Mouse (Mus musculus): ENCODE data around the gene Creb3l2.

Creb3l2 gene

DNA sequence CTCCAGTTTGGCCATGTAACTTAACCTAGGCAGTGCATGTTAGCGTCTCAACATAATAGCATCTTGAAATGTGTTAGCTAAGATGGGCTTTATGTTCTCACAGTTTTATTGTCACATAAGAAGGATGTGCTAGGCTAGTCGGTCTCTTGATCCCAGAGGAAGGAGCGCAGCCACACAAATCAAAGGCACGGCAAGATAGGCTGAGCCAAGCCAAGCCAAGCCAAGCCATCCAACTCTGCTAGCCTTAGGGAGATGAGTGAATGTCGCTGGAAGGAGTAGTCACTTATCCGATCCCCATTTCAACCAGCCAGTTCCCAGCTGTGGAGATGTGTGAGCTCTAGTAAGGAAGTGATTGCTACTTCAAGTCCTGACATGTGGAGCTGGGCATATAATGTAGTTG, 75.0 kb downstream of the Creb3l2 start:
- DNase-seq, result no peak

DNA sequence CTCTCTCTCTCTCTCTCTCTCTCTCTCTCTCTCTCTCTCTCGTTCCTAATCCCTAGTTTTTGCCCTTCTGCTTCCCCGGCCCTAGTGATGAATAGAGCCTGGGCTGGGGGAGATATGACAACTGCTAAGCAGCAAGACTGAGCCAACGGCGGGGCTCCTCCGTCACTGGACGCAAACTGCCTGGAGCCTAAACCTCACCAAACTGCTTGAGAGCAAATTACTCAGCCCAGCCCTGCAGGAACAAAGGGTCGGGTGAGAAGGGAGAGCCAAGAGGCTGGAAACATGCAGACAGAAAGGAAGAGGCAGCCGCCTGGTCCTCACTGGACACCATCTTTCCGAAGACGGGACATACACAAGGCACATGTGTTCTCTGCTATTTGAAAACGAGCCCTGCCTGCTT, 76.8 kb downstream of the Creb3l2 start:
- DNase-seq, result no peak

DNA sequence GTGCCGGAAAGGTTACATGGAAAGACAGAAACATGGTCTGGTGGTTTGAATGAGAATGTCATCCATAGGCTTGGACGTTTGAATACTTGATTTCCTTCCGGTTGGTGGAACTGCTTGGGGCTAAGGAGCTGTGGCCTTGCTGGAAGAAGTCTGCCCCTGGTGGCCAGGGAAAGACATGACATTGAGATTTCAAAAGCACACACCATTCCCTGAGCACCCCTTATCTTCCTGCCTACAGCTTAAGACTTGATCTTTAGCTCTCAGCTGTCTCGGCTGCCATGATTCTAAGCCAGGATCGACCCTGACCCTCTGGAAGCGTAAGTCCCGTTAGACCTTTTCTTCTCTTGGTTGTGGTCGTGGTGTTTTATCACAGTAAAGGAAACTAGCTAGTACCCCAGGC, 77.6 kb downstream of the Creb3l2 start:
- no peak for DNase-seq

DNA sequence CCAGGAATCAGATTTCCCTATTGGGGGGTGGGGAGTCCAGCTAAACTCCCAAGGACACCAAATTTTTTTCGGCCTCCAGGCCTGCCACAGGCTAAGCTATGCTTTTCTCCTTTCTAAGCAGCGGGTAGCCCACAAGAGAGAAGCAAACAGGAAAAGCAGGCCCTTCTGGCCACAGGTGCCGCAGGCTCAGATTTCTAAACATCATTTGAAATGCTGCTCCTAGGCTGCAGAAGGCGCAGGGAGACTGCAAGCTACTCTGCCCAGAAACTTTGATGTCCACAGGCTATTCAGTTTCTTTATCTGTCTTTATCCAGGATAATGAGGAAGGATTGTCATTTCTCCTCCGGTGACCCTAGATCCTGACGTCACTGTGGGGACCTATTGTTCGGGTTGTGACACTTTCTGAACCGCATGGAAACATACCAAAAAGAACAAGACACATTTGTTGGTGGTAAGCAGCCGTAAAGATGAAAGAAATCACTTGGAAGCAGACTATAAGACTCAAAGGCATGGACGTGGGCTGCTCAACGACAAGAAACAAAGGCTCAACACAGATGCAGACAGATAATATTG, 81.0 kb downstream of the Creb3l2 start:
- no peak for DNase-seq

DNA sequence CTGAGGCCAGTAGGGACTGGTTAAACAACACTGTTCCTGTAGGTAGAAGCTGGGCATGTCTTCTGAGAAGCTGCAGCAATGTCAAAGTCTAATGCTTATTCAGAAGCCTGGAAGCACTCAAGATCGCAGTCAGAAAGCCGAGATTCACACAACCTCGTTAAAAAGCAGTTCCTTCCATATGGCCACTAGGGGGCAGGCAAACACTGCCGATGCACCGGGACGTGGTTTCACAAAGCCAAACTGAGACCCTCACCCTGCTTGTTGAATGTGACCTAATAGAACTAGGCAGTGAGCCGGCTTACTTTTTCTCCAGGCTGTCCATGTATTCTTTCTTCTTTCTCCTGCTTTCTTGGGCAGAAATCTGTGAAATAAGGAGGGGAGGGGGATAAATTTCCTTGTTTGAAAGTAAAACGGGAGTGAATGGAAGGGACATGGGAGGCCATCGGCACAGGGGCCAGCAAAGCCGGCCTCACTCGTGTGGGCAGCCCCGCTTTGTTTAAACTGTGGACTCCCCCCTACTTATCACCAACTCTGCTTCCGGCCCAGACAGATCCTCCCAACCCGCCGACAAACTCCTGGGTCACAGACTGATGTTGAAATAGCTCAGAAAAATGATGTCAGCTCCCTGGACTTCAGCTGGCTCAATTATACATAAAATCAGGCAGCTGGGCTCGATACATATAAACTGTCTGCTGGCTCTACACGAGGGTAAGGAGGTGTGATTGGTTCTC, 87.3 kb downstream of the Creb3l2 start:
- DNase-seq, result peak; percentile 55

DNA sequence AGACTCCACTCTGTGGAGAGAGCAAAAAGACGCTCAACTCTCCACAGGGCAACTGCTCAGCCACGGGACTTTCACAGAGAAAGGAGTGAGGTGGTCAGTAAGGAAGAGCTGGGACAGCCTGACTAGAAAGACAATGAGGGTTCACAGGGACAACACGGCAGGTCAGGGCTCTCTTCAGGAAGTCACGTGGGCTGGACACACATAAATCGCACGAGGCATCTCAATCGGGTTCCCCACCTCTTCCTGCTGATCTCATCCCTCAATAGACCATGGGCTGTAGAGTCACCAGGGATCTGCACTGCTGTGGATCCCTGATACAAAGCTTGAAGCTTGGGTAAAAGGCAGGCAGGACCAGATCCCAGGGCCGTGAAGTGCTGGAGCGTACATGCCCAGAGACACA, 88.3 kb downstream of the Creb3l2 start:
- DNase-seq, result no peak

DNA sequence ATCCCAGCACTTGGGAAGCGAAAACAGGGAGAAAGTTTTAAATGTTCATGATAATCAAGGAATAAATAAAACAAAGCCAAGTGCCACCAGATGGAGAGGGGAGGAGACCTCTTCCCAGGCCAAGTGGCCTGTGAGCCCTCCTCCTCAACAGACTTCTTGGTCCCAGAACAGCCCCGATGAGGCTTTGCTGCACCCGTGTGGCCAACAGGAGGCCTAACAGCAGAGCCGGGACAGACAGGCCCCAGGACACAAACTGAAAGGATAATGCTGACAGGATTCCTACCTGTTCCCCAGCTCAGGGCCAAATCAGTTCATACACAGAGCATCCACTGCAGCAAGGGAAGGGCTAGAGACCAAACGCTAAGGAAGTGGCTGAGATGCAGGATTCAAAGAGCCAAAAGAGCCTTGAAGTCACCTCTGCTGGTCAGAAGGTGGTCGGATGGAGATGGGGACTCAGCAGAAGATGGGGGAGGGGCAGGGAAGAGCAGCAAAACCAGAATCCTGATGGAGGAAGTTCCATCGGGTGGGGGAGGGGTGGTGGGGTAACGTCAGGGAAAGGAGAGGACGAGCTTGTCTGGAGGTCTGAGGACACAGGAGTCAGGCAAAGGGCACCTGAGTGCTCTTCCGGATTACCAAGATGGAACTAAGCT, 90.1 kb downstream of the Creb3l2 start:
- DNase-seq, result peak; percentile 65

DNA sequence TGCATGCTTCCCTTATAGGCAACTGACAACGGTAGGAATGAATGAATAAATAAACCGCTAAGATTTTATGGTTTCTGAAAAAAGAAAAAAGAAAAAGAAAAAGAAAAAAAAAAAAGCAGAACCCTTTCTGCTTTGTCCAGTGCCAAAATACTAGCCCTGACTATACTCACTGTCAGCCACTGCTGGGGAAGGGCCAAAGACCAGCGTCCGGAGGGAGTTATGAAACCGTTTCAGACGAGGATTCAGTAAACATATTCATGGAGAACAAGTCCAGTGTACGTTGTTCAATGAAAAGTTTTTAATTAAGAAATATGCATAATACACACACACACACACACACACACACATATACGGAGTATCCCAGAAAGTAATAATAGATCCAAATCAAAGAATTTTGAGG, 91.6 kb downstream of the Creb3l2 start:
- no peak for DNase-seq

DNA sequence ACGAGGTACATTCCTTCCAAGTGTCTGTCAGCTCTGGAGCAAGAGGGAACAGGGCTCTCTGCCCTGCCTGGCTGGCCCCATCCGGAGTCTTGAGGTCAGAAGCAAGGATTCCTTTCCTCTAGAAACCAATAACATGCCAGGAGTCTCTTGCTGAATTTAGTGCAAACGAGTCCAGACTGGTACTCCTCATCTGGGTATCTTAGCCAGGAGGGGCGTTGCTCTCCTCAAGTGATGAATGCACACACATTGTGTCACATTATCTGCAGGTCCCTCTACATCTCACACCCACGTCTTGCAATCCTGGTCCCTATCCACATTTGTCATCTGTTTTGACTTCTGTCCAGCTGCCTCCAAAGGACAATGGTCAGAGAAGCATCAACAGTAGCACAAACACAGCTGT, 94.3 kb downstream of the Creb3l2 start:
- DNase-seq, result no peak

DNA sequence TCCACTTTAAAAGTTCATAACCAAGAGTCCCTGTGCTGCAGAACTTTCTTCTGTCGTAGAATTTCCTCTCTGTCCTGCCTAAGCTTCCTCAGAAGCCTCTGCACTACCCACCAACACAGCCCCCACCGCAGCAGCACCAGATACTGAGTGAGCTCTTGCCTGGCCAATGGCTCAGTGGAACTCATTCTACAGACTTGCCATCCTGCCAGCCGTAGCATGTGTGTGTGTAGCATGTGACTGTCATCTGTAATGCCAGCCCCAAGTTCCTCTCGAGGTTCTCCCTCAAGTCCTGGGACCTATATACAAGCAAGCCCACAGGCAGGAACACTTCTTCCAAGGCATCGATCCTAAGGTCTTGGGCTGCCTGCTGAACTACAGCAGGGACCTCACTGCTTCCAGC, 103.9 kb downstream of the Creb3l2 start:
- no peak for DNase-seq

DNA sequence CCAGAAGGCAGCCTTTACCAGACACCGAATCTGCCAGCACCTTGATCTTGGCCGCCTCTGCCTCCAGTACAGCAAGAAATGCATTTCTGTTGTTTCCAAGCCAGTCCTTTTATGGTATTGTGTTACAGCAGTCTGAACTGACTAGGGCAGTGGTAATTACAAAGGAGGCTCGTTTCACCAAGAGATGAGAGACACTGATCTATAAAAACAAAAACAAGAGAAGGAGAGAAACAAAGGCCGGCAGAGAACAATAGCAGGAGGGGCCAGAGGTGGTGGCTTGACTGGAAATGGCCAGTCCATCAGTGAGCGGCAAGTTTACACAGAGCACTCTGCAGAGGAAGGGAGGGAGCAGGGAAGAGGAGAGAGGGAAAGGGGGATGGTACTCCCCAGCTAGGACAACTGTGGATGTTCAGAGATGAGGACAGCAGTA, 105.1 kb downstream of the Creb3l2 start:
- DNase-seq, result no peak

DNA sequence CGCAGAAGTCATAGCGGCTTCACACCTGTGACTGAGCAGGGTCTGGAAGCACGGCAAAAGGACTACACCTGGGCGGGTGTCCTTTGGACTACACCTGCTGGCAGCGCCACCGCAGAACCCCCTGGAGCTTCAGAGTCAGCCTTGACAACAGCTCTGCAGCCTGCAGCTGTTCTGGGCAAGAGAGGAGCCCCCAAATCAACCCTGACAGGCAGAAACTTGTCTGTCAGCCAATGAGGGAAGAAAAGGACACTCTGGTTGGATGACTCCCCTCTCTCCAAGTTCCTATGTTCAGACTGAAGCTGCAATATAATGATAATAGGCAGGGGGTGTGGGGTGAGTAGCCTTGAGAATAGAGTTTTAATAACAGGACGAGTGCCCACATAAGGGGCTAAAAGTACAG, 105.6 kb downstream of the Creb3l2 start:
- DNase-seq, result no peak

DNA sequence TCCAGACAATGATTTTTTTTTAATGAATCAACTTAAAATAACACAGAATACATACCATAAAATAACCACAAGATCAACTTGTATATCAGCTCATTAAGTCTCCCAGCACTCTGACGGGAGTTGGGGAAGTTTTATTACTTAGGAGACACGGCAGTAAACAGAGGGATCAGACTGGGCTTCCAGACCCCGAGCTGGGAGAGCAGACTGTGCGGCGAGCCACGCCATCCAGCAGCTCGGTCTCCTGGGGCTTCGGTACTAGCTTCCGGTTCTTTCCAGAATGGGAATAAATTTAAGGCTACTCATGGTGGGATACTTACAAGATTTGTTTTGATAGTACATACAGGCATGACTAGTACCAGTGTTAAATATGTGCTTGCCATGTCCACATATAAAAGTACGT, 109.1 kb downstream of the Creb3l2 start:
- no peak for DNase-seq

DNA sequence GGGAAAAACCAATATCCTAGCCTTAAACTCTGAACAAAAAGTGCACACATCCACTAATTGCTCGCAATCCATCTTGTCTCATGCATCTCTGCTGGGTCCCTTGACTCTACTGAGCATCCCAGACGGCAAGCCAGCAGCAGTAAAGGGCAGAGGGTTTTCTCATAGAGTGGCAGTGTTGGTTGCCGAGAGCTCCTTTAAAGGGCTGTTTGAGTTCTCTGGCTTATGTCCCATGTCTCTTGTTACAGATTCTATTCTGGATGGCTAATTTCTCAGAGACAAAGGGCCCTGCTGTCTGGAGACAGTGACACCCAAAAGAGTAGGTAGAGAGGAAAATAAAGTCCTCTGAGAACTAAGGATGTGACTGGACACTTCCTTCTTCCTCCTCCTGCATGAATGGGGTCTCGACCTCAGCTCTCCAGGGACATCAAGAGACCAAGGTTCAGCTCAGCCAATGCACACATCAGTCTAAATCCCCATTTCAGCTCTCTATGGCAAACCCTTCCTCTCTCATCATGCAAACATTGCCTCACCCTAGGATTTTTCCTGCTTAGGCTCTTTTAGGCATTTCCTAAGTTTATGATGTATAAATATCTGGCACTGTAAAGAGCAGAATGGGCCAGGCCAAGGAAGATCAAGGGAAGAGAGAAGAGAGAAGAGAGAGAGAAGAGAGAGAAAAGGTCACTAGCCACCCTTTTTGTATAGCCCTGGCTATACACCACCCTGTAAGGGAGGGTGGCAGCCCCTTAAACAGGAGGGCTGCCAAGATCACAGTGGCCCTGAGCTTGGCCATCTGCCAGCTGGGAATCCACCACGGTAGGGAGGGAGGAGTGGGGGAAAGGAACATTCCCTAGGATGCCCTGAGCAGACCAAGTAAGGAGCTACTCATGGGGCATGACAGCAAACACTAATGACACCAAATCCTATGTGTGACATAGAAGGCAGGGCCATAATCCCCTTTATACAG, 111.8 kb downstream of the Creb3l2 start:
- DNase-seq, result no peak

DNA sequence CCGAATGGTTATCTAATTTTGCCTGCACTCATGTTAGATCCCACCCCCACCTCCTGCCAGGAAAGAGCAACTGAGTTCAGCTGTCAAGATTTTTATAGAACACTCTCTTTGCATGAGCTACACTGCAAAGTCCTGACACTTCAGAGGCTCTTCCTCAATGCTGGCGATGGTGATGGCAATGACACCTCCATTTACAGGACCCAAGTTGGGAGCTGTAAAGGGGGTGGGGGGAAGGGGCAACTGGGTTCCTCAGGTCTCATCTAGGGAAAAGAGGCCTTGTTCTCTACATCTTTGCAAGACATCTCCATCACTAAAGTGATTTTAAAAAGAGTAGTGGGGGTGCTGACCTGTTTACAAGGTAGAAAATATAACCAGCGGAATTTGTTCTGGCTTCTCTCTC, 112.6 kb downstream of the Creb3l2 start:
- DNase-seq, result no peak

DNA sequence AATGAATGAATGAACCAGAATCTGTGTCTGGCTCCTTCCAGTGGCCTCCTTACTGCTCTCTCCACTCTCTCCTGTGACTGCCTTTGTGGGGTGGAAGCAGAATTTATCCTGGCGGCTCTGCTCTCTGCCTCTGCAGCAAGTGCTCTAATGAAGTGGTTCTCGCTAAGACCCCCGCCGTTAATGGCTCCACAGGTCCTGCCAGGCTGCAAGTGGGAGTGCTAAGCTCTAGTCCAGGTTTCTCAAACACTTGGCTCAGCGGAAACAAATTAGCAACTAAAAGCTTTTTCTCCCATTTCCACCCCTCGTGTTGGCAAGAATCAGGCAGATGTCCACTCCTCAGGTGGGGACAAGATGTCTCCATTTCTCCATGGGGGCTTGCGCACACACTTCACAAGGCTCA, 113.3 kb downstream of the Creb3l2 start:
- no peak for DNase-seq

DNA sequence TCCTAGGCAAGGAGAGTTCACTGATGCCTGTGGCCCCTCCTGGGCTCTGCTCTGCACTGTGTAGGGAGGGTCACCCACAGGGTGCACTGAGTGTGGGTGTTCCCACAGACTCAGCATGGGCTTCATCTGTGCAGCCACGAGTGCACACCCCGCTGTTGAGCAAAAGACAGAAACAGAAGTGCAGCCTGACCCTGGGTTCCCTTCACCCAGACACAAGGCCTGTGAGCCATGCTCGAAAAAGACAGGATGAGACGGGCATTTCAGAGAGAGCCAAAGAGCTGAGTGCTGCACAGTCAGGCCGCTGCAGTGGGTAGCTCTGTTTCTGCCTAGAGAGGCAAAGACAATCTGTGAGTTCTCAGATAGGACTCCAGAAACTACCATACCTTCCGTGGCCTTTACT, 114.4 kb downstream of the Creb3l2 start:
- no peak for DNase-seq

DNA sequence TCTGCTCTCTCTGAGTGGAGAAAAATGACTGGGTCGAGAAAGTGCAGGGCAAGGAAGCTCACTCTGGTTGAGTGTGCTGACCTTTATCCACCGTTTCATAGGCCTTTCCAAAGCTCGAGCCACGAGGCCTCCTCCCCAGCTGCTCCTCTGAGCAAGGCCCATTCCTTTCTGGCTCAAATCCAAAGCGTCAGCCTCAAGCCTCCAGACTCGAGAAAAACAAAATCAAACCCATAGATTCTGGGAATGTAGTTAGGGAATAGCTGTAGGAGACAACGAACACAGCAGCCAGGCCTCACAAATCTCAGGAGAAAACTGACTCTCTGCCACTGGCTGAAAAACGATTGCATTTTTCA, 115.4 kb downstream of the Creb3l2 start:
- no peak for DNase-seq

DNA sequence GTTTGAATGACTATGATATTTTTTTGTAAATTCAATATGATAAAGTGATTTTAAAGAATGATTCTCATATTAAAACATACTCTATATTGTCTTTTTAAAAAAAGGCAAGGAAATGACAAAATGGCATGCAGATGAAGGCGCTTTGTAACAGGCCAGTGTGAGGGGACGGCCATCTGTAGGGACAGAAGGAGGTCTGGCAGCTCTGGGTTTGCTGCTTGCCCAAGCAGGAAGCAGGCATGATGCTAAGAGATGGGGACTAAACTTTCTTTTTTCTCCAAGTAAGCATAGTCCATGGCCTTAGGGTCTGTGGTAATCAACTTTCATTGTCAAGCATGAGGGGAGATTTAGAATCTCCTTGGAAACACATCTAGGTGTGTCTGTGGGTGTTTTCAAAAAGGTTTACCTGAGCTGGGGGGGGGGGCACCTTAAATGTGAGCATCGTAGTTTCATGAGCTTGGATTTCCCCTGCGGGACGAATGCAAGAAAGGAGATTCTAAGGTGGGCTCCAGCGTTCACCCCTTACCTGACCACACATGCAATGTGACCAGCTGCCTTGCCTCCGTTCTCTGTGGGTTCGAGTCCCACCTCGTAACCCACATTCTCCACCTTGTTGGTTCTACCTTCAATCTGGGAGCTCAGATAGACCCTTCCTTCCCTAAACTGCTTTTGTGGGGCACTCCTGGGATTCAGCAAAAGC, 115.9 kb downstream of the Creb3l2 start:
- no peak for DNase-seq

DNA sequence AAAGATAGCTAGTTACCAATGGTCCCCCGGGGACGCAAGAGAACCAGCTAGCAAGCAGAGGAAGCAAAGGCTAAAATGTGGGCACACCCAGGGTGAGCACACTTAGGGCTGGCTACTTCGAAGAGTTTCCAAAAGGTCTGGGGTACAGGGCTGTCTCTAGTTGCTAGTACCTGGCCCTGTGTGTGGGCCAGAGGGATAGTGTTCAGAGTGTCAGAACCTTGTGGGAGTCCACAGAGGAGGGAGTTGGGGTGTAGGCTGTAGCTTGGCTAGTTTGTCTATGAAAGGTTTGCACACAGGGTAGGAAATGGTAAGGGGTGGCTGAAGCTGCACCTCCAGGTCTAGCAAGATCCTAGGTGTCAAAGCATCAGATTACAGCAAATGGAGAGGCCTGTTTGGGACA, 116.9 kb downstream of the Creb3l2 start:
- DNase-seq, result no peak

DNA sequence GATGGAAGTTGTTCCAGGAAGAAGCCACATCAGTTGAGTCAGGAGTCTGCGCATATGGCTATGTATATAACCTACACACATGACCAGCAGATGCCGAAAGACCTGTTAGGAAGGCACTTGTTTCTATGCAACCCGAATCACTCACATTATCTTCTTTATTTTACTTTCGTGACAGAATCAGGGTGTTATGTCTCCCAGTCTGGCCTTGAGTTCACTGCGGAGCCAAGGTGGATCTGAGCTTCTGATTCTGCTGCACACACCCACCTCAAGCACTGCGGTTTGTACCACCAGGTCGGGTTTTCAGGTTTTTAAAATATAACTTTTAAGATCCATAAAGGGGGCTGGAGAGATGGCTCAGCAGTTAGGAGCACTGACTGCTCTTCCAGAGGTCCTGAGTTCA, 119.3 kb downstream of the Creb3l2 start:
- no peak for DNase-seq

DNA sequence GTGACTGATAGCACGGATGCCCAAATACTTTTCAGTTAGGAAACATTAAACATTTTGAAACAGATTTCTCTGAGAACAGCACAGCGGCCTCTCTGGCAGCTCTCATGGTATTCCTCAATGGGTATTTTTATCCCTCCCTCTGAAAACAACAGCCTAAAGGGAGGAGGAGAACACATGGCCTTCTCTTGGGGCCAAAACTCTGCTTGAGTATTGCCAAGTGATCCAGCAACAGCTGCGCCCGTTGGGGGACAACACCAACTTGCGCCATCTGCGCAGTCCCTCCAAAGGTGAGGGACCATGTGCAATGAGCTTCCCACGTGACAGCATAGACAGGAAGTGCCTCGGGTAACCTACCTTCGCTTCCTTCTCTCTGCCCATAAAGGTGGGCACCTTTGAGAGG, 119.9 kb downstream of the Creb3l2 start:
- DNase-seq, result no peak

DNA sequence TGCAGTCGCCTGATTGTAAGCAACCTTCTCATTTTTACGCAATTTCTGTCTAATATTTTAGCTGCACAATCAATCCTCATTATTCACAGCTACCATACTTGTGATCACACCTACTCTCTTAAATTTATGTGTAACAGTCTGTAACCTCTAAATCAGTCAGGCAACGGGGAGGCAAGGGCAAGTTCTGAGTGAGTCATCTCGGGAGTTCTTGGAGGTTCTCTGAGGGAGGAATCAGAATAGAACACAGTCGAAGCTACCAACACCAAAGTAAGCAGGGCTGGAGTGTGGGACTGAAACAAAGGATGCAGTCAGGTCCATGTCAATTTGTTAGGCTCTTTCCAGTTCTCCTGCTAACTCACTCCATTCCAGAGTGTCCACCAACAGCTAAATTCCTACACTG, 124.0 kb downstream of the Creb3l2 start:
- DNase-seq, result no peak

Data from cerebellum, adult 9-10 months (tissue).